Comparison of ENCODE assay signal across 11 mouse cellular contexts in genomic region chr11:19822991-19823390, GRCm38 (mm10).
DNase-seq lines count a peak whose midpoint lies in the region; ATAC-seq and TF ChIP-seq lines count a peak whose summit lies in the region.
"Had no signal": no experiment of that assay in that cellular context is flagged by ENCODE, and none has a peak within 500 bp of the region (broad histone marks: within the 10 kb centered on the region; RNA-seq: fewer than 3 reads in every experiment).

No protein-coding gene starts in this region.

- 71% methylated on average over 5 of the region's 5 CpGs for WGBS in intestine, embryonic 14.5 days
- WGBS in intestine, postnatal 0 days: 79% methylated on average over 5 of the region's 5 CpGs
- WGBS in forebrain, embryonic 14.5 days: 82% methylated on average over 5 of the region's 5 CpGs
- 80% methylated on average over 5 of the region's 5 CpGs for WGBS in limb, embryonic 14.5 days

- dilution Hi-C loops in CH12.LX (cut with MboI; ENCODE audit: extremely low pct_ligation_motif_present, extremely low pct_unique_long_range_greater_than_20kb, low sequenced_read_pairs): no loop called here

- no peak overlapping the region for H3K4me3 ChIP-seq in intestine, embryonic 14.5 days (ENCODE audit: low read depth, low read length)
- H3K4me3 ChIP-seq in intestine, postnatal 0 days (ENCODE audit: low read depth, low read length): no peak overlapping the region
- no peak overlapping the region for H3K4me3 ChIP-seq in CH12.LX (replicated peaks in 1 of 3; ENCODE audit: low read depth in 2 of 3, low read length in 2 of 3, poor library complexity in 1 of 3)
- H3K4me3 ChIP-seq in forebrain, embryonic 14.5 days (ENCODE audit: low read depth, low read length): no peak overlapping the region
- no peak overlapping the region for H3K4me3 ChIP-seq in limb, embryonic 14.5 days (replicated peaks; ENCODE audit: low read length)
- H3K4me3 ChIP-seq: embryonic facial prominence, embryonic 15.5 days had no signal

- H3K79me2 ChIP-seq in CH12.LX (replicated peaks; ENCODE audit: control insufficient read depth, extremely low read depth, insufficient read depth, poor library complexity, severe bottlenecking): no peaks in the 10 kb centered on the region

- no peak for TF ChIP-seq EP300 in CH12.LX (IDR thresholded peaks at IDR 0.05; ENCODE audit: low read length)

- DNase-seq in intestine, embryonic 14.5 days (ENCODE audit: low spot score): no peak
- DNase-seq in CH12.LX (ENCODE audit: extremely low read depth): no peak
- no peak for DNase-seq in forebrain, embryonic 14.5 days (ENCODE audit: low spot score)
- DNase-seq in limb, embryonic 14.5 days (ENCODE audit: low spot score): no peak
- DNase-seq in adrenal gland, postnatal 25 days: no peak
- no peak for DNase-seq in liver
- DNase-seq in left cerebral cortex, adult 18-20 months (ENCODE audit: low spot score in 2 of 2): no peak
- DNase-seq: thymus, adult 18-20 months had no signal

- TF ChIP-seq POLR2A in CH12.LX (IDR thresholded peaks at IDR 0.05; ENCODE audit: low read depth, low read length): no peak
- TF ChIP-seq POLR2A in limb, embryonic 14.5 days (IDR thresholded peaks at IDR 0.05; ENCODE audit: borderline replicate concordance, extremely low read depth, insufficient read depth, insufficient read length): no peak

- no peak overlapping the region for H3K27ac ChIP-seq in intestine, embryonic 14.5 days (ENCODE audit: low read depth)
- H3K27ac ChIP-seq in intestine, postnatal 0 days (ENCODE audit: low read depth, low read length): no peak overlapping the region
- H3K27ac ChIP-seq in CH12.LX (ENCODE audit: insufficient read depth, low read depth): no peak overlapping the region
- H3K27ac ChIP-seq in forebrain, embryonic 14.5 days (ENCODE audit: low read depth, low read length): no peak overlapping the region
- H3K27ac ChIP-seq in limb, embryonic 14.5 days (replicated peaks; ENCODE audit: low read depth, low read length): no peak overlapping the region
- H3K27ac ChIP-seq: embryonic facial prominence, embryonic 15.5 days had no signal

- in situ Hi-C loops in CH12.LX (cut with MboI; ENCODE audit: low pct_ligation_motif_present, low pct_unique_long_range_greater_than_20kb, low sequenced_read_pairs): loop anchor here (5.0 kb wide), 1 partner anchor 249 kb away; no protein-coding TSS in a partner anchor

- no peak overlapping the region for H3K9ac ChIP-seq in intestine, embryonic 14.5 days (ENCODE audit: low read length)
- no peak overlapping the region for H3K9ac ChIP-seq in intestine, postnatal 0 days (ENCODE audit: low read depth, low read length)
- no peak overlapping the region for H3K9ac ChIP-seq in CH12.LX (ENCODE audit: insufficient read depth, low read depth)
- H3K9ac ChIP-seq in forebrain, embryonic 14.5 days (ENCODE audit: low read length): no peak overlapping the region
- no peak overlapping the region for H3K9ac ChIP-seq in limb, embryonic 14.5 days (ENCODE audit: low read depth, low read length, severe bottlenecking)
- H3K9ac ChIP-seq: embryonic facial prominence, embryonic 15.5 days had no signal

- no peak overlapping the region for H3K4me2 ChIP-seq in intestine, embryonic 14.5 days (ENCODE audit: low read length)
- H3K4me2 ChIP-seq in intestine, postnatal 0 days (replicated peaks; ENCODE audit: low read depth): no peak overlapping the region
- H3K4me2 ChIP-seq in CH12.LX (ENCODE audit: insufficient read depth, low read depth, poor library complexity, severe bottlenecking): peak overlapping the region; percentile 41; the same call in 1 of the 2 replicates
- no peak overlapping the region for H3K4me2 ChIP-seq in forebrain, embryonic 14.5 days (ENCODE audit: low read length)
- no peak overlapping the region for H3K4me2 ChIP-seq in limb, embryonic 14.5 days (replicated peaks; ENCODE audit: low read depth, low read length, severe bottlenecking)
- H3K4me2 ChIP-seq: embryonic facial prominence, embryonic 15.5 days; heart, embryonic 11.5 days had no signal

- H3K36me3 ChIP-seq in intestine, embryonic 14.5 days (ENCODE audit: control insufficient read depth, insufficient read depth, low read length): no peaks in the 10 kb centered on the region
- no peaks in the 10 kb centered on the region for H3K36me3 ChIP-seq in intestine, postnatal 0 days (ENCODE audit: control insufficient read depth, insufficient read depth)
- H3K36me3 ChIP-seq in CH12.LX (replicated peaks in 1 of 2; ENCODE audit: control insufficient read depth in 1 of 2, insufficient read depth in 1 of 2, low read length in 1 of 2): peaks cover 0 to 4% of the 10 kb centered on the region in 2 experiments
- no peaks in the 10 kb centered on the region for H3K36me3 ChIP-seq in forebrain, embryonic 14.5 days (ENCODE audit: control insufficient read depth, insufficient read depth, low read length)
- H3K36me3 ChIP-seq in limb, embryonic 14.5 days (ENCODE audit: control insufficient read depth, insufficient read depth, low read length): no peaks in the 10 kb centered on the region
- H3K36me3 ChIP-seq: embryonic facial prominence, embryonic 15.5 days had no signal

- H3K9me3 ChIP-seq in intestine, embryonic 14.5 days (ENCODE audit: control insufficient read depth, low read length): no peaks in the 10 kb centered on the region
- H3K9me3 ChIP-seq in intestine, postnatal 0 days (ENCODE audit: control insufficient read depth): no peaks in the 10 kb centered on the region
- no peaks in the 10 kb centered on the region for H3K9me3 ChIP-seq in CH12.LX (replicated peaks; ENCODE audit: low read length)
- no peaks in the 10 kb centered on the region for H3K9me3 ChIP-seq in forebrain, embryonic 14.5 days (replicated peaks; ENCODE audit: control insufficient read depth, low read length)
- no peaks in the 10 kb centered on the region for H3K9me3 ChIP-seq in limb, embryonic 14.5 days (ENCODE audit: control insufficient read depth, low read length)
- H3K9me3 ChIP-seq: embryonic facial prominence, embryonic 15.5 days had no signal

- H3K27me3 ChIP-seq in intestine, embryonic 14.5 days (replicated peaks; ENCODE audit: control insufficient read depth, insufficient read depth, low read length): no peaks in the 10 kb centered on the region
- no peaks in the 10 kb centered on the region for H3K27me3 ChIP-seq in intestine, postnatal 0 days (replicated peaks; ENCODE audit: control insufficient read depth, insufficient read depth, low read length)
- H3K27me3 ChIP-seq in CH12.LX (replicated peaks): no peaks in the 10 kb centered on the region
- no peaks in the 10 kb centered on the region for H3K27me3 ChIP-seq in forebrain, embryonic 14.5 days (replicated peaks; ENCODE audit: control insufficient read depth, insufficient read depth, low read length)
- no peaks in the 10 kb centered on the region for H3K27me3 ChIP-seq in limb, embryonic 14.5 days (ENCODE audit: control insufficient read depth, insufficient read depth, low read length)
- H3K27me3 ChIP-seq: embryonic facial prominence, embryonic 15.5 days had no signal

- no peak for TF ChIP-seq CTCF in intestine, postnatal 0 days (IDR thresholded peaks at IDR 0.05; ENCODE audit: low read depth)
- TF ChIP-seq CTCF in CH12.LX (conservative IDR thresholded peaks at IDR 0.05 in 1 of 2, IDR thresholded peaks at IDR 0.05 in 1 of 2; ENCODE audit: low read depth in 2 of 2, low read length in 2 of 2): no peak

- H3K4me1 ChIP-seq in intestine, embryonic 14.5 days (replicated peaks; ENCODE audit: control insufficient read depth, insufficient read depth, low read length): 0 out of 2 replicates have a peak, but pooled peaks cover 2% of the 10 kb centered on the region
- H3K4me1 ChIP-seq in intestine, postnatal 0 days (replicated peaks; ENCODE audit: control insufficient read depth, insufficient read depth, low read length): no peaks in the 10 kb centered on the region
- H3K4me1 ChIP-seq in CH12.LX (ENCODE audit: control insufficient read depth in 1 of 2, insufficient read depth in 2 of 2): peaks cover 23 to 24% of the 10 kb centered on the region in 2 experiments
- no peaks in the 10 kb centered on the region for H3K4me1 ChIP-seq in forebrain, embryonic 14.5 days (ENCODE audit: control insufficient read depth, insufficient read depth, low read length)
- H3K4me1 ChIP-seq in limb, embryonic 14.5 days (ENCODE audit: control insufficient read depth, insufficient read depth, low read length): no peaks in the 10 kb centered on the region

- TF ChIP-seq RAD21 in CH12.LX (IDR thresholded peaks at IDR 0.05; ENCODE audit: low read depth, low read length): no peak

- ATAC-seq in intestine, embryonic 14.5 days (replicated peaks; ENCODE audit: low FRiP score, low TSS enrichment, low read depth): peak; percentile 19; the same call in 1 of the 2 replicates
- no peak for ATAC-seq in intestine, postnatal 0 days
- peak; percentile 38; the same call in 1 of the 2 replicates for ATAC-seq in forebrain, embryonic 14.5 days
- ATAC-seq in limb, embryonic 14.5 days (ENCODE audit: low FRiP score, low read depth): peak; percentile 18; the same call in 1 of the 2 replicates

TF ChIP-seq in CH12.LX, 34 proteins besides CTCF, POLR2A, EP300 and RAD21:
- TF ChIP-seq CHD1 (IDR thresholded peaks at IDR 0.05; ENCODE audit: low read depth, low read length): no peak
- no peak for TF ChIP-seq TCF12 (IDR thresholded peaks at IDR 0.05; ENCODE audit: low read depth, low read length)
- no peak for TF ChIP-seq SMC3 (IDR thresholded peaks at IDR 0.05; ENCODE audit: low read depth, low read length)
- TF ChIP-seq ZKSCAN1 (IDR thresholded peaks at IDR 0.05; ENCODE audit: borderline replicate concordance, low read depth, low read length): no peak
- no peak for TF ChIP-seq JUND (conservative IDR thresholded peaks at IDR 0.05; ENCODE audit: low read depth, low read length)
